Mouse (Mus musculus) neural tube, embryonic 15.5 days (tissue): ENCODE measurements at regions not wholly inside any gene's neighbourhood (a gene's known extent, or its start where the extent isn't known, plus 50 kb on each side); places are given as distances from the start of the nearest gene placed in this dataset.

Source experiments
- ATAC-seq: fragments of 200-750 bp; cut with Nextera tagmentation; 2 replicates; pipeline ENCODE4 v1.8.0; 2017; ENCODE audit warnings: mild to moderate bottlenecking, moderate TSS enrichment, moderate library complexity; ENCODE audit not compliant: low FRiP score
- H3K27ac ChIP-seq: fragments of 300-500 bp; sonication (generic); replicated peaks from 2 replicates; pipeline ENCODE4 v1.5.1; 2015; ENCODE audit warnings: mild to moderate bottlenecking, inconsistent platforms
- H3K27me3 ChIP-seq: fragments of 300-500 bp; sonication (generic); replicated peaks from 2 replicates; pipeline ENCODE4 v1.6.1; 2015; ENCODE audit warnings: inconsistent platforms
- H3K36me3 ChIP-seq: fragments of 300-500 bp; sonication (generic); 2 replicates; pipeline ENCODE4 v1.6.1; 2015; ENCODE audit warnings: inconsistent platforms
- H3K4me1 ChIP-seq: fragments of 300-500 bp; sonication (generic); 2 replicates; pipeline ENCODE4 v1.6.1; 2015; ENCODE audit warnings: inconsistent platforms
- H3K4me2 ChIP-seq: fragments of 300-500 bp; sonication (generic); 2 replicates; pipeline ENCODE4 v1.6.1; 2015; ENCODE audit warnings: inconsistent platforms, mild to moderate bottlenecking, moderate library complexity
- H3K4me3 ChIP-seq: fragments of 300-500 bp; sonication (generic); replicated peaks from 2 replicates; pipeline ENCODE4 v1.5.1; 2015; ENCODE audit warnings: mild to moderate bottlenecking, inconsistent platforms
- H3K9ac ChIP-seq: fragments of 300-500 bp; sonication (generic); replicated peaks from 2 replicates; pipeline ENCODE4 v1.6.1; 2015; ENCODE audit warnings: mild to moderate bottlenecking, inconsistent platforms
- H3K9me3 ChIP-seq: fragments of 300-500 bp; sonication (generic); replicated peaks from 2 replicates; pipeline ENCODE4 v1.6.1; 2016; ENCODE audit warnings: inconsistent platforms
- WGBS: fragments of 180-500 bp; shearing (Covaris S2); methylation state at CpG from one replicate; pipeline ENCODE4 v1.1.7; 2015; ENCODE audit warnings: mixed read lengths; 5-methylcytosine and 5-hydroxymethylcytosine counted together

GRCm38 (mm10) chr14:58509106-58509505, 438.8 kb downstream of the Fgf9 start:
- 25% methylated on average over 4 of the region's 4 CpGs for WGBS

GRCm38 (mm10) chr14:58506490-58506889, 436.1 kb downstream of the Fgf9 start:
- no peak overlapping the region for H3K4me2 ChIP-seq
- H3K9ac ChIP-seq = no peak overlapping the region
- no peaks in the 10 kb centered on the region for H3K36me3 ChIP-seq
- H3K9me3 ChIP-seq = no peaks in the 10 kb centered on the region; the same call in 1 of the 2 replicates
- 88% methylated on average over 3 of the region's 3 CpGs for WGBS
- no peak overlapping the region for H3K4me3 ChIP-seq
- no peak for ATAC-seq
- H3K4me1 ChIP-seq = peaks cover 3% of the 10 kb centered on the region; the same call in 1 of the 2 replicates
- H3K27me3 ChIP-seq = 0 out of 2 replicates have a peak, but pooled peaks cover 3% of the 10 kb centered on the region
- H3K27ac ChIP-seq = no peak overlapping the region

More at GRCm38 (mm10) chr14:58509106-58509505, 438.8 kb downstream of the Fgf9 start:
- Histone ChIP-seq H3K4me3 (no peak overlapping the region), H3K4me2 (no peak overlapping the region), H3K9me3 (no peaks in the 10 kb centered on the region; the same call in 1 of the 2 replicates), H3K27me3 (0 out of 2 replicates have a peak, but pooled peaks cover 3% of the 10 kb centered on the region), H3K36me3 (no peaks in the 10 kb centered on the region), H3K27ac (no peak overlapping the region), H3K4me1 (peaks cover 3% of the 10 kb centered on the region; the same call in 1 of the 2 replicates), H3K9ac (no peak overlapping the region)
- ATAC-seq = no peak

- no peak for ATAC-seq
- Histone ChIP-seq H3K4me3 (no peak overlapping the region), H3K9me3 (no peaks in the 10 kb centered on the region; the same call in 1 of the 2 replicates)
Measured at GRCm38 (mm10) chr14:58505841-58506240, 435.5 kb downstream of the Fgf9 start.

GRCm38 (mm10) chr14:58502890-58503289, 432.5 kb downstream of the Fgf9 start:
- Histone ChIP-seq H3K4me2 (no peak overlapping the region), H3K9me3 (no peaks in the 10 kb centered on the region; the same call in 1 of the 2 replicates), H3K27ac (no peak overlapping the region), H3K36me3 (no peaks in the 10 kb centered on the region), H3K27me3 (0 out of 2 replicates have a peak, but pooled peaks cover 3% of the 10 kb centered on the region), H3K4me3 (no peak overlapping the region), H3K4me1 (peaks cover 5% of the 10 kb centered on the region), H3K9ac (no peak overlapping the region)
- WGBS = 90% methylated on average over 8 of the region's 8 CpGs
- no peak for ATAC-seq

More at GRCm38 (mm10) chr14:58505841-58506240, 435.5 kb downstream of the Fgf9 start:
- H3K9ac ChIP-seq = no peak overlapping the region
- H3K27ac ChIP-seq = no peak overlapping the region
- H3K27me3 ChIP-seq = 0 out of 2 replicates have a peak, but pooled peaks cover 3% of the 10 kb centered on the region
- H3K4me1 ChIP-seq = peaks cover 3% of the 10 kb centered on the region; the same call in 1 of the 2 replicates
- H3K36me3 ChIP-seq = no peaks in the 10 kb centered on the region
- no peak overlapping the region for H3K4me2 ChIP-seq

- Histone ChIP-seq H3K9me3 (no peaks in the 10 kb centered on the region), H3K27ac (no peak overlapping the region), H3K4me3 (no peak overlapping the region), H3K27me3 (no peaks in the 10 kb centered on the region), H3K4me2 (no peak overlapping the region), H3K4me1 (peaks cover 5% of the 10 kb centered on the region), H3K9ac (no peak overlapping the region), H3K36me3 (no peaks in the 10 kb centered on the region)
- ATAC-seq = no peak
- 14% methylated on average over 2 of the region's 2 CpGs for WGBS
Measured at GRCm38 (mm10) chr14:58500014-58500413, 429.7 kb downstream of the Fgf9 start.

- no peak for ATAC-seq
- H3K36me3 ChIP-seq = no peaks in the 10 kb centered on the region
- WGBS = 27% methylated on average over 6 of the region's 6 CpGs
Measured at GRCm38 (mm10) chr14:58499501-58499900, 429.2 kb downstream of the Fgf9 start.

GRCm38 (mm10) chr14:58499071-58499470, 428.7 kb downstream of the Fgf9 start:
- no peak for ATAC-seq
- Histone ChIP-seq H3K4me1 (peaks cover 5% of the 10 kb centered on the region), H3K4me3 (no peak overlapping the region), H3K27me3 (no peaks in the 10 kb centered on the region), H3K9me3 (no peaks in the 10 kb centered on the region), H3K36me3 (no peaks in the 10 kb centered on the region), H3K9ac (no peak overlapping the region), H3K4me2 (no peak overlapping the region), H3K27ac (no peak overlapping the region)
- WGBS = 85% methylated on average over 7 of the region's 7 CpGs

More at GRCm38 (mm10) chr14:58499501-58499900, 429.2 kb downstream of the Fgf9 start:
- no peak overlapping the region for H3K27ac ChIP-seq
- H3K9ac ChIP-seq = no peak overlapping the region
- no peaks in the 10 kb centered on the region for H3K27me3 ChIP-seq
- H3K4me1 ChIP-seq = peaks cover 5% of the 10 kb centered on the region
- H3K9me3 ChIP-seq = no peaks in the 10 kb centered on the region
- H3K4me3 ChIP-seq = no peak overlapping the region
- H3K4me2 ChIP-seq = no peak overlapping the region

GRCm38 (mm10) chr14:58496902-58497301, 426.6 kb downstream of the Fgf9 start:
- H3K27me3 ChIP-seq = no peaks in the 10 kb centered on the region
- 94% methylated on average over 3 of the region's 3 CpGs for WGBS
- H3K36me3 ChIP-seq = no peaks in the 10 kb centered on the region
- H3K4me2 ChIP-seq = no peak overlapping the region
- no peak overlapping the region for H3K27ac ChIP-seq
- ATAC-seq = no peak
- no peaks in the 10 kb centered on the region for H3K9me3 ChIP-seq
- no peak overlapping the region for H3K9ac ChIP-seq
- peaks cover 5% of the 10 kb centered on the region for H3K4me1 ChIP-seq
- no peak overlapping the region for H3K4me3 ChIP-seq

GRCm38 (mm10) chr14:58494400-58494987, 424.1 kb downstream of the Fgf9 start:
- Histone ChIP-seq H3K4me3 (no peak overlapping the region), H3K27me3 (no peaks in the 10 kb centered on the region), H3K4me2 (no peak overlapping the region), H3K4me1 (peaks cover under 1% of the 10 kb centered on the region; the same call in 1 of the 2 replicates), H3K36me3 (no peaks in the 10 kb centered on the region), H3K9me3 (no peaks in the 10 kb centered on the region), H3K27ac (no peak overlapping the region), H3K9ac (no peak overlapping the region)
- no peak for ATAC-seq
- 78% methylated on average over 5 of the region's 5 CpGs for WGBS

- Histone ChIP-seq H3K36me3 (no peaks in the 10 kb centered on the region), H3K4me2 (no peak overlapping the region), H3K27me3 (no peaks in the 10 kb centered on the region), H3K4me3 (no peak overlapping the region), H3K9ac (no peak overlapping the region), H3K9me3 (no peaks in the 10 kb centered on the region), H3K27ac (no peak overlapping the region), H3K4me1 (no peaks in the 10 kb centered on the region)
- ATAC-seq = no peak
- WGBS = 81% methylated on average over 2 of the region's 2 CpGs
Measured at GRCm38 (mm10) chr14:58492118-58492517, 421.8 kb downstream of the Fgf9 start.

GRCm38 (mm10) chr14:58488803-58489202, 418.5 kb downstream of the Fgf9 start:
- no peak overlapping the region for H3K27ac ChIP-seq
- no peaks in the 10 kb centered on the region for H3K27me3 ChIP-seq
- WGBS = 80% methylated on average over 6 of the region's 6 CpGs
- H3K4me2 ChIP-seq = no peak overlapping the region
- ATAC-seq = no peak
- no peaks in the 10 kb centered on the region for H3K9me3 ChIP-seq
- H3K9ac ChIP-seq = no peak overlapping the region
- no peak overlapping the region for H3K4me3 ChIP-seq
- no peaks in the 10 kb centered on the region for H3K36me3 ChIP-seq
- no peaks in the 10 kb centered on the region for H3K4me1 ChIP-seq

- no peak overlapping the region for H3K4me2 ChIP-seq
- H3K9me3 ChIP-seq = no peaks in the 10 kb centered on the region
- H3K36me3 ChIP-seq = no peaks in the 10 kb centered on the region
- no peaks in the 10 kb centered on the region for H3K4me1 ChIP-seq
- ATAC-seq = no peak
- no peak overlapping the region for H3K9ac ChIP-seq
- 96% methylated on average over 6 of the region's 6 CpGs for WGBS
- H3K27me3 ChIP-seq = no peaks in the 10 kb centered on the region
- H3K27ac ChIP-seq = no peak overlapping the region
- H3K4me3 ChIP-seq = no peak overlapping the region
Measured at GRCm38 (mm10) chr14:58487836-58488235, 417.5 kb downstream of the Fgf9 start.
